Mouse (Mus musculus) myocyte (in vitro differentiated cells): Measurements from ENCODE around the gene Plppr5.

Experiments
- E2F4 ChIP-seq: IDR thresholded peaks from one replicate; pipeline ENCODE4 v1.6.1; 2011; ENCODE audit warnings: mild to moderate bottlenecking, control low read depth, moderate library complexity; ENCODE audit not compliant: insufficient read depth
- MAX ChIP-seq: IDR thresholded peaks from one replicate; pipeline ENCODE4 v1.6.1; 2011; ENCODE audit warnings: low read depth, mild to moderate bottlenecking, control low read depth
- POLR2A ChIP-seq: IDR thresholded peaks from one replicate; pipeline ENCODE4 v1.6.1; 2011; ENCODE audit warnings: low read depth, mild to moderate bottlenecking, control low read depth, moderate library complexity; ENCODE audit not compliant: insufficient read length
- POLR2AphosphoS2 ChIP-seq: IDR thresholded peaks from one replicate; pipeline ENCODE4 v1.6.1; 2011; ENCODE audit warnings: low read depth, control low read depth; ENCODE audit not compliant: insufficient read length
- TCF12 ChIP-seq: IDR thresholded peaks from one replicate; pipeline ENCODE4 v1.6.1; 2011; ENCODE audit warnings: mild to moderate bottlenecking, control low read depth; ENCODE audit not compliant: poor library complexity, insufficient read depth, severe bottlenecking
- TCF3 ChIP-seq: IDR thresholded peaks from one replicate; pipeline ENCODE4 v1.6.1; 2011; ENCODE audit warnings: low read depth, control low read depth; ENCODE audit not compliant: insufficient read length
- USF1 ChIP-seq: IDR thresholded peaks from one replicate; pipeline ENCODE4 v1.6.1; 2011; ENCODE audit warnings: low read depth, mild to moderate bottlenecking, control low read depth, moderate library complexity

DNA sequence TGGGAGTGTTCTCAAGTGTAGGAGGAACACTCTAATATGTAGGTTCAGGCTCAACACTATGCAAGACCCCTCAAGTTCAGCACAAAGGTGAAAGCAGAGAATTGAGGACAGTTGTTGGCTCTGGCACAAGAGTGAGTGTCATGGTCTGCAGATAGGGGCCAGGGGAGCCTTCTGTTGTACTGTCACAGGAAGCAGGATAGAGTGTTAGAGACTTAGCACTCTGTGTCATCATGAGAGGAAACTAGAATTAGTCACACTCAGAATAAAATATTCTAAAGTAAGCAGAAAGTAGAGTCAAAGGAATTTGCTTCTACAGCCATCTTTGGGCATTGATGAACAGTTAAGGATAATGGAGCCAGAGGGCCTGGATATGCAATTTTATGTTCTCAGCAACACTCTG, 31.7 kb downstream of the Plppr5 start:
- no peak for TF ChIP-seq USF1
- no peak for TF ChIP-seq POLR2A
- no peak for TF ChIP-seq MAX
- no peak for TF ChIP-seq TCF12
- TF ChIP-seq E2F4 = no peak
- TF ChIP-seq POLR2AphosphoS2 = no peak
- TF ChIP-seq TCF3 = no peak
